Mouse (Mus musculus): ENCODE measurements at regions not wholly inside any gene's neighbourhood (a gene's known extent, or its start where the extent isn't known, plus 50 kb on each side); places are given as distances from the start of the nearest gene placed in this dataset.

DNA sequence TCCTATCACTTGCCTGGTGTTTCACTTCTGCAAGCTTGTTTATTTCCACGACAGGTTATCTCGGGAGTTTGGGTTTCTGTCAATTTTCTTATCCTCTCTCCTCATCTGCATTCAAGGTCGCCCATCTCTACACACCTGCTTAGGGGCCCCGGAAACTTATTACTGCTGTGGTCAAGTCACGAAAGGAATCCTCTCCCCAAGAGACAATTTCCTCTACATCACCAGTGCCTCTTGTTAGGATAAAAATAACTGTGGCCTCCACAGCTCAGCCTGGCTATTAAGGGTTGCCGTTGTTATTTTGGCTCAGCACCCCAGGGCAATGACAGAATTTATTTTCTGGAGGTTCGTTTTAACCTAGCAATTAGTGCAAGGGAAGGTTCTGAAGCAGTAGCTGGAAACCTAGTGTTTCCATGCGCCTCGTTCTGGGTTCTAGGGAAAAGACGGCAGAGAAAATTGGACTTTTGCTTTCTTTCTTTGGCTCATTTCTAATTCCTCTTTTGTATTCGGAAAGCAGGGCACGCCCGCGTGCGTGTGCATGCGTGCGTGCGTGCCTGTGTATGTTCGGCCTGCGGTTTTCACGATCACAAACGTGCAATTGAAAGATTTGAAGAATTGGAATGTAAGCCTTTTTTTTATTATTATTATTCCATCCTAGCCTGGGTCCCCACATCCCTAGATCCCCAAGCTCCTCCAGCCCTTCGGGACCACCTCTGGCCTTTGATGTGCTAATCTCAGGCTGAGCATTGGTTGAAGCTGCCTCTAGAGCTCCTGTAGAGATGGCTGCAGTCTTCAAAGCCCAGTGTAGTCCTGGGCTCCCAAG lies 147.1 kb upstream of the Jarid2 start:
- DNase-seq (ENCODE audit: extremely low spot score, low spot score), result peak; percentile 27

DNA sequence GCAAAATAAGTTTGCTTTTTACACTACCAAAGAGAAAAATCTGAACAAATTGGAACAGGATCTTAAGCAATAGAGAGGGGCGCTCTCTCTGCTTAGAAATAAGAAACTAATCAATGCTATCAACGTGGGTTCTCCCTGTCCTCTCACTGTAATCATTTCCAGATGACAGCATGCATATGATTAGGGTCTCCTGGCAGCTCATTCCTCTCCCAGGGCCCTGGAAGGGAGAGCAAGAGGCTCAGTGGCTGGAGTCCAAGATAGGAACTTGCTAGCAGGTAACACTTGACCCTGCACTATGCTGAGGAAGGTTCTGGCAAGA lies 146.5 kb upstream of the Jarid2 start:
- peak; percentile 20 for DNase-seq (ENCODE audit: extremely low spot score, low spot score)

DNA sequence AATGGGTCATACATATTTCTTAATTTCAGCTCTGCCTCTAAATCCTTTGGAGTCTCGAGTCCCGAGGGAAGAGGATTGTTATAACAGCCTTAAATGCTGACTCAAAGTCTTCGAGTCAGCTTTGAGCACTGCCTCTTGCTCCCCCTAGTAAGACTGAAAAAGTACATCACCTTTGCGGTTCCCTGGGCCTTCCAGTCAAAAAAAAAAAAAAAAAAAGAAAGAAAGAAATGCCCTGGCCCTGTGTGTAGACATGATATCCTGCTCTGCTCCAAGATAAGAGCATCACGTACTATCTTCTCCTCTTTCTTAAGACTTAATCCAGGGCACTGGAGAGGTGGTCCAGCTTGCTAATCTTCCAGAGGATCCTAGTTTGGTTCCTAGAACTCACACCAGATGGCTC lies 145.7 kb upstream of the Jarid2 start:
- no peak for DNase-seq (ENCODE audit: extremely low spot score, low spot score)

DNA sequence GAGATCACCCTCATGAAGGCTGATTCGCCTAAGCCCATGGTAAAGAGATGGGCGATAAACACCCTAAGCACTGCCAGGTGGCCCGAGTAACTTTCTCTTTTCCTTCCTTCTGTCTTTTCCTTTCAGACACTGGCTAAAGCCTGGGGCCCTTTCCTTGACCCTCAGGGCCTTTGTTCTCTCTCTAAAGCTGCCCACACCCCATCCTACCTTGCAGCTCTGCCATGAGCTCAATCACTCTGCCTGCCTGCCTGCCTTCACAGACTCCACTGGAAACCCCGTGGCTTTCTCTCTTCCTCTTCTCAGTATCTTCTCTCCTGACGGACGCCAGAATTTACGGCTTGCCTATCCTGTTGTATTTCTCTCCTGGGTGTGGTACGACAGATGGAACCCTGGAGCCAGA lies 145.1 kb upstream of the Jarid2 start:
- DNase-seq (ENCODE audit: extremely low spot score, low spot score), result peak; percentile 18

- DNase-seq (ENCODE audit: extremely low spot score, low spot score), result no peak
These were observed 144.7 kb upstream of the Jarid2 start for GRCm38 (mm10) chr13:44584551-44584950.

- DNase-seq (ENCODE audit: extremely low spot score, low spot score), result no peak
These were observed 141.4 kb upstream of the Jarid2 start for GRCm38 (mm10) chr13:44587846-44588245.

- DNase-seq (ENCODE audit: extremely low spot score, low spot score), result no peak
These were observed 134.6 kb upstream of the Jarid2 start for GRCm38 (mm10) chr13:44594645-44595044.

DNA sequence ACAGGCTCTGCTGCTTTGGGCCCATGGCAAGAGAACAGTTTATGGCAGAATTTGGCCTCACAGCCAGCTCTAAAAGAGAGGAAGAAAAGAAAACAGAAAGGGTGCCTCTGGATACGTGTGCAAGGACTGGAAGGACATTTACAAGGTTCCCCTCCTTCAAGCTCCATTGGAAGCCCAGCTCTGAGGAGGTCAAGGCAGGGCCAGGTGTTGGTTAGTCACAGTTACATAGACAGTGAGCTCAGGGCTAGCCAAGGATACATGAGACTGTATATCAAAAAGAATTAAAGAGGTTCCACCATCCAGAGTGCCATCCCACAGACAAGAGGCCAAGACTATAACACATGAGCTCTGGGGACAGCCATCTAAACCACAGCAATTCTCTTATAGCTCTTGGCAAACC lies 131.6 kb upstream of the Jarid2 start:
- no peak for DNase-seq (ENCODE audit: extremely low spot score, low spot score)

DNA sequence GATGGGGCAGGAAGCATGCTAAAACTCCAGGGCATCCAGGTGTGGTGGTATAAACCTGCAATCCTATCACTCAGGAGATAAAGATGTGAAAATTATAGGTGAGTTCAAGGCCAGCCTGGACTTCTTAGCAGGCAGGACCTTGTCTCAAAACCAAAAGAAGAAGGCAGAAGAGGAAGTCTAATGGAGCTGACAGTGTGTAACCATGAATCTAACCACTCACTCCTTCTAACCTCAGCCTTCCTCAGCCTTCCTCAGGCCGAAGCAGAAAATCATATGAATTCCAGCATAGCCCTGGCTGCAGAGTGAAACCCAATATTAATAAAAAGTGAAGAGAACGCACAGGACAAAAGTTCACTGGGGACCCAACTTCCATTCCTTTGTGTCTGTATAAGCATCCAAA lies 128.2 kb upstream of the Jarid2 start:
- DNase-seq (ENCODE audit: extremely low spot score, low spot score), result no peak

GRCm38 (mm10) chr13:44602658-44603057 lies 126.6 kb upstream of the Jarid2 start:
- DNase-seq (ENCODE audit: extremely low spot score, low spot score), result no peak

GRCm38 (mm10) chr13:44607316-44608285 lies 121.7 kb upstream of the Jarid2 start:
- no peak for DNase-seq (ENCODE audit: extremely low spot score, low spot score)

- no peak for DNase-seq (ENCODE audit: extremely low spot score, low spot score)
These were observed 121.0 kb upstream of the Jarid2 start for GRCm38 (mm10) chr13:44608286-44608675.

GRCm38 (mm10) chr13:44608681-44609335 lies 120.5 kb upstream of the Jarid2 start:
- DNase-seq (ENCODE audit: extremely low spot score, low spot score), result no peak

- no peak for DNase-seq (ENCODE audit: extremely low spot score, low spot score)
These were observed 119.7 kb upstream of the Jarid2 start for GRCm38 (mm10) chr13:44609606-44610005.

DNA sequence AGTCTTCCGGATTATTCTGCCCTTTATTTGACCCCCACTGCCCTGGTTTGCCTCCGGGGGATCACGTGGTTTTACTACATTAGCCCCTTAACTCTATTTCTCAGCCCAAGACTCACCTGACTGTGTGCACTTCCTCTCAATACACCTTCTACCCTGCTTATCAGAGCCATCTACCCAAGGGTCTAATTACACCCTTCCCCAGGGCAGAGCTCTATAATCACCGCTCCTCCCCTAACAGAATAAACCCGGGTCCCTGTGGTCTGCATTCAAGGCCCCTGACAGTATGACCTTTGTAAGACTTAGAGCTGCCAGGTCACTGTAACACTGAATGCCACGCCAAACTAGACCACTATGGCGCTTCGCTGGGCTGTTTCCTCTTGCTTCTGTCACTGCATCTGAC lies 113.6 kb upstream of the Jarid2 start:
- DNase-seq (ENCODE audit: extremely low spot score, low spot score), result no peak

DNA sequence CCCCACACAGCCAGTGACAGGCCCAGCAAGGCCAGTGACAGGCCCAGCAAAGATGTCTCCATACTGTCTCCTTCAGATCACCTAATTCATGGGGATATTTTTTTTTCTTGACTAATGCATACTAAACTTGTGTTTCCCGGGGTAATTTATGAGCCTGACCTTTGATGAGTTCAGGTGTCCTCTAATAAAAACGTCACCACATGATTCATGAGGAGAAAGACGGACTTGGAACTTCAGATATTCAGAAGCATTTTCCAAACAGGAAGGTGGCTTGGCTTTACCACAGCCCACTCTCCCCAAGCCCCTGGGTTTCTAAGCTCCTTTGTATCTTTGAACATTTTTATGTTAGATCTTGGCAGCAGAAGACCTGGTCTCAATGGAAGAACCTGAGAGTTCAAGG lies 110.9 kb upstream of the Jarid2 start:
- no peak for DNase-seq (ENCODE audit: extremely low spot score, low spot score)

DNA sequence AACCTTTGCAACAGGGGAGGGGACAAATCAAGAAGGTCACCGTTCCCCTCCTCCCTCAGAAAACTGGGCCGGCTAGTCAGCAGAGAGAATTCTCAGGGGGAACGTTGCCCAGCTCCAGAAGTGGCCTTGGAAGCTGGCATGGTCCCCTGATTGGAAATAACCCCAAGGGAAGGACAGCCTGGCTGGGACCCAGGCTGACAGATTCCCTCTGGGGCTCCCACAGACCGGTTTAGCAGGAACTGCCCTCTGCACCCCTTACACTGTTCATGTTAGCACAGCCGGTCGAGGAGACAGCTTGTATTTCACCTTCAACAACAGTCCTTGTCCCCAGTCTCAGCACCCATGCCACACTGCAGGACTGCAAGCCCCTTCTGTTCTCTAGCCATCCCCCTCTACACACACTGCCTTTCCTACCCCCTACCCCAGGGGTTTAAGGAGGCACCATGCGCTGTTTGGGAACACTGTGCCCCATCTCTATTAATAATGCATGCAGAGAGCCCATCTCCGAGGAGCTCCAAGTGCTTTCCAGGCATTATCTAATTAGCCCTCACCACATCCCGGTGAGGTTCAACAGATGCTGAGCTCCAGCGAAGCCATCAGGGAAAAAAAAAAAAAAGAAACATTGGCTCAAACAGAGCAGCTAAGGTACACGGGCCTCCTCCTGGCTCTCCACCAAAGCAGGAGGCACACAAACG lies 106.5 kb upstream of the Jarid2 start:
- no peak for DNase-seq (ENCODE audit: extremely low spot score, low spot score)

GRCm38 (mm10) chr13:44624716-44625115 lies 104.6 kb upstream of the Jarid2 start:
- no peak for DNase-seq (ENCODE audit: extremely low spot score, low spot score)

DNA sequence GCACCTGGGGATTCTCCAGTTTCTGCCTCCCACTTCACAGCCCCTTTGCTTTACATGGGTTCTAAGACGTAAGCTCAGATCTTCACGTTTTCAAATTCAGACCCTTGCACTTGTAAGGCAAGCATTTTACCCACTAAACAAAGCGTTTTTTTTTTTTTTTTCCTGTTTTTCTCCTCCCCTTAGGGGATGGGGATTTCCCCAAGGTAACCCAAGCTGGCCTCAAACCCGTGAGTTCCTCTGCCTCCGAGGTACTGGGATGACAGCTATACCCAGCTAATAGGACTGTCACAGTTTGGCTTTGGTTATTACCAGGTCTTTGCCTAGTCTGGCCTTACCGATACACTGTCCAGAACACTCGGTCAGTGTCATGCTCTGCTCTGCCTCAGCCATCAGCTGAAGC lies 103.5 kb upstream of the Jarid2 start:
- no peak for DNase-seq (ENCODE audit: extremely low spot score, low spot score)

- DNase-seq (ENCODE audit: extremely low spot score, low spot score), result no peak
These were observed 102.5 kb upstream of the Jarid2 start for GRCm38 (mm10) chr13:44626806-44627205.

DNA sequence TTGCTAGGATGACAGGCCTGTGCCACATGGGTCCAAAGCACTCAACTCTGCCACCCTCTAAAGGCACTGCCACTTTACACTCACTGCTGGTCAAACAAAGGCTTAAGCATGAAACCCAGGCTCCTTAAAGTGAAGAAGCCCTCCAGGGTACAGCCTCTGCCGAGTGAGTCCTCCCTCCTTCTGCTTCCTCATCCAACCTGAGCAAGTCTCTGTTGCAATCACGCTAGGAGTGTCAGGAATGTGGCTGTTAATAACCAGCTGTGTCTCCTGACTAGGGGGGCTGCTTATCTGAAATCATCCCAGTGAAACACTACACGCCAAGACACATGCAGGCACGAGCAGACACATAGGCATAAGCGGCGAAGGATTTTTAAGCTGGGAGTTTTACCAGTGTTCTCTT lies 99.2 kb upstream of the Jarid2 start:
- no peak for DNase-seq (ENCODE audit: extremely low spot score, low spot score)
